ENCODE assay signal across 26 mouse cellular contexts in the genomic region with DNA sequence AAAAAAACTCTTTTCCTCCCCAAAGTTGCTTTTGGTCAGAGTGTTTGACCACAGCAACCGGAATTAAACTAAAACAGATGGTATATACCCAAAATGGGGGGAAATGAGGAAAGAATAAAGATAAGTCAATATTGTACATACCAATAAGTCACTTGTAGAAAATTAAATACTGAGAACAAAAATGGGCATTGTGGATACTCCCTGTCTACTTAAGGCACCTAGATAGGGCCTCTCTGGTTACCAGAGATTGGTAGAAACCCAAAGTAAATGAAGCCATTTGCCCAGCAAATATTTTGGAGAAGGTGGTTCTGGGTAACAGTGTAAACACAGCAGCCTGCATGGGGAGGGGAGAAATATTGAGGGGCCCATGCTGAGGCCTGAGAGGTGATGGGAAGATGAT.
A peak's percentile ranks its signal among the peaks of the same experiment; 100 is the strongest.
DNase-seq lines count a peak whose midpoint lies in the region; ATAC-seq and TF ChIP-seq lines count a peak whose summit lies in the region.
"Had no signal": no experiment of that assay in that cellular context is flagged by ENCODE, and none has a peak within 500 bp of the region (broad histone marks: within the 10 kb centered on the region; RNA-seq: fewer than 3 reads in every experiment).

No protein-coding gene starts in this region.

- no peaks in the 10 kb centered on the region for H3K27me3 ChIP-seq in lung, embryonic 14.5 days (ENCODE audit: insufficient read depth, low read length)
- H3K27me3 ChIP-seq in midbrain, embryonic 11.5 days (ENCODE audit: control insufficient read depth, insufficient read depth, low read length), result no peaks in the 10 kb centered on the region
- no peaks in the 10 kb centered on the region for H3K27me3 ChIP-seq in midbrain, embryonic 13.5 days
- H3K27me3 ChIP-seq: embryonic facial prominence, embryonic 12.5 days; hindbrain, embryonic 13.5 days had no signal

- WGBS in lung, embryonic 14.5 days, result 60% methylated on average over 1 of the region's 1 CpGs
- 90% methylated on average over 1 of the region's 1 CpGs for WGBS in midbrain, embryonic 11.5 days
- 89% methylated on average over 1 of the region's 1 CpGs for WGBS in midbrain, embryonic 13.5 days

- ATAC-seq in lung, embryonic 14.5 days (ENCODE audit: insufficient read depth), result peak; percentile 62
- ATAC-seq in midbrain, embryonic 11.5 days (ENCODE audit: low FRiP score), result no peak
- no peak for ATAC-seq in midbrain, embryonic 13.5 days
- ATAC-seq: activated CD4-positive, CD25-positive, alpha-beta regulatory T cell, adult 4 months; forebrain, embryonic 13.5 days; forebrain, embryonic 16.5 days; hindbrain, embryonic 16.5 days had no signal

- no peaks in the 10 kb centered on the region for H3K36me3 ChIP-seq in lung, embryonic 14.5 days (ENCODE audit: insufficient read depth)
- no peaks in the 10 kb centered on the region for H3K36me3 ChIP-seq in midbrain, embryonic 11.5 days (ENCODE audit: control insufficient read depth, insufficient read depth, low read length)
- H3K36me3 ChIP-seq in midbrain, embryonic 13.5 days, result no peaks in the 10 kb centered on the region
- H3K36me3 ChIP-seq: embryonic facial prominence, embryonic 12.5 days; forebrain, embryonic 10.5 days; hindbrain, embryonic 10.5 days; hindbrain, embryonic 13.5 days had no signal

- H3K9me3 ChIP-seq in lung, embryonic 14.5 days (ENCODE audit: low read depth, low read length), result no peaks in the 10 kb centered on the region
- no peaks in the 10 kb centered on the region for H3K9me3 ChIP-seq in midbrain, embryonic 11.5 days (ENCODE audit: control insufficient read depth, low read length)
- H3K9me3 ChIP-seq in midbrain, embryonic 13.5 days, result no peaks in the 10 kb centered on the region
- H3K9me3 ChIP-seq: embryonic facial prominence, embryonic 12.5 days; forebrain, embryonic 10.5 days; forebrain, embryonic 13.5 days; hindbrain, embryonic 10.5 days; hindbrain, embryonic 13.5 days had no signal

- peaks cover 14% of the 10 kb centered on the region for H3K4me1 ChIP-seq in lung, embryonic 14.5 days (ENCODE audit: insufficient read depth)
- H3K4me1 ChIP-seq in midbrain, embryonic 11.5 days (ENCODE audit: control insufficient read depth, insufficient read depth, low read length), result no peaks in the 10 kb centered on the region
- 0 out of 2 replicates have a peak, but pooled peaks cover 3% of the 10 kb centered on the region for H3K4me1 ChIP-seq in midbrain, embryonic 13.5 days (replicated peaks)
- H3K4me1 ChIP-seq: embryonic facial prominence, embryonic 12.5 days had no signal

- intact Hi-C loops in heart, postnatal 36 days (cut with DNase I), result no loop called here

- no peak overlapping the region for H3K4me3 ChIP-seq in lung, embryonic 14.5 days (ENCODE audit: low read depth, low read length)
- H3K4me3 ChIP-seq in midbrain, embryonic 11.5 days (ENCODE audit: low read depth, low read length), result no peak overlapping the region
- no peak overlapping the region for H3K4me3 ChIP-seq in midbrain, embryonic 13.5 days (replicated peaks)
- H3K4me3 ChIP-seq: embryonic facial prominence, embryonic 12.5 days; erythroblast, embryonic 14.5 days; forebrain, embryonic 10.5 days; forebrain, embryonic 13.5 days; hindbrain, embryonic 10.5 days; hindbrain, embryonic 13.5 days had no signal

- peak; percentile 24 for DNase-seq in heart, adult 11 months
- DNase-seq in heart, postnatal 36 days, result no peak
- peak; percentile 34 for DNase-seq in lung, embryonic 14.5 days
- no peak for DNase-seq in lung, postnatal 25 days (ENCODE audit: low spot score)
- peak; percentile 66 for DNase-seq in midbrain, embryonic 11.5 days (ENCODE audit: low spot score, missing footprints)
- DNase-seq in embryo, embryonic 11 days, result no peak
- DNase-seq: adrenal gland, adult 8-10 months; adrenal gland, postnatal 25 days; B cell, adult 2 months; cerebellum, adult 11-12 months; cerebellum, adult 8-10 months; cerebellum, postnatal 10 days; cerebellum, postnatal 36 days; gastrocnemius, postnatal 10 days; gastrocnemius, postnatal 36 days had no signal

- no peak overlapping the region for H3K4me2 ChIP-seq in lung, embryonic 14.5 days
- H3K4me2 ChIP-seq in midbrain, embryonic 11.5 days, result no peak overlapping the region
- no peak overlapping the region for H3K4me2 ChIP-seq in midbrain, embryonic 13.5 days (replicated peaks)
- H3K4me2 ChIP-seq: embryonic facial prominence, embryonic 12.5 days; forebrain, embryonic 13.5 days; heart, embryonic 11.5 days; hindbrain, embryonic 13.5 days had no signal

- TF ChIP-seq CTCF in lung, embryonic 14.5 days (IDR thresholded peaks at IDR 0.05; ENCODE audit: low read depth), result no peak

- H3K27ac ChIP-seq in lung, embryonic 14.5 days (ENCODE audit: low read depth), result peak overlapping the region; percentile 51; the same call in 1 of the 2 replicates
- no peak overlapping the region for H3K27ac ChIP-seq in midbrain, embryonic 11.5 days (ENCODE audit: low read depth, low read length)
- no peak overlapping the region for H3K27ac ChIP-seq in midbrain, embryonic 13.5 days
- H3K27ac ChIP-seq: embryonic facial prominence, embryonic 12.5 days; forebrain, embryonic 10.5 days; forebrain, embryonic 13.5 days; hindbrain, embryonic 10.5 days; hindbrain, embryonic 13.5 days had no signal

- no peak overlapping the region for H3K9ac ChIP-seq in lung, embryonic 14.5 days
- no peak overlapping the region for H3K9ac ChIP-seq in midbrain, embryonic 11.5 days (ENCODE audit: low read length)
- no peak overlapping the region for H3K9ac ChIP-seq in midbrain, embryonic 13.5 days (replicated peaks)
- H3K9ac ChIP-seq: embryonic facial prominence, embryonic 12.5 days; forebrain, embryonic 13.5 days; hindbrain, embryonic 13.5 days had no signal

Comparison
In these comparisons a context has a peak if more than half of its experiments do, and no peak if none do; other contexts are left out.
1. DNase-seq: peak in heart, adult 11 months (single experiment), lung, embryonic 14.5 days (single experiment) and midbrain, embryonic 11.5 days (single experiment); none in heart, postnatal 36 days (0 of 2), lung, postnatal 25 days (single experiment) and embryo, embryonic 11 days (single experiment).